Mouse (Mus musculus): ENCODE results near the gene Nadsyn1. TPM values are rescaled to one million over a fixed set of nuclear protein-coding genes. Genes with fewer than 3 reads are reported as not detected.

Nadsyn1 gene
- polyA plus RNA-seq, 1 experiment from 2014 or later: 8.2 TPM

DNA sequence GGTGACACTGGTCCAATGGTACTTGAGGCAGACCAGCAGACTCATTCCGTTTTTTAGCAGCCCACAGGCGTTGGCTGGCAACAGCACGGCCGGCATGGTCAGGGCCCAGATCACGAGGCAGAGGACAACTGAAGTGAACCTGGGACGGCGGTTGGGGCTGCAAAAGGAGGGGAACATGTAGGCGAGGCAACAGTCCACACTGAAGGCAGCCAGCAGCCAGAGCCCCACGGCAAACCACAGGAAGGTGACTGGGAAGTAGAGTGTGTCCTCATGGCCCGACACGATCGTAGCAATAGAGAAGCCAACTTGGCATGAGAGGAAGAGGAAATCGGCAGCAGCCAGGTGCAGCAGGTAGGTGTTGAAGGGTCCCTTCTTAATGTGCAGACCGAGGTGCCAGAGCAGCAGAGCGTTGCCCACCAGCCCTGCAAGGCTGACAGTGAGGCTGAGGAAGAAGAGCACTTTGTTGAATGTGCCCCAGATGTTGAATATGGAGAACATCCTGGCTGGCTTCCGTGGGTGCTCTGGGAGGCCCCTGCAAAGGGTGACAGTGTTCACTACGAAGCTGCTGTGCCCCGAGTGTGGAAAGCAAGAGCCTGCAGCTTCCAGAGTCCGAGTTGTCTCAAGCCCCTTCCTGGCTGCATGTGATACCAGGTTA is 57.6 kb downstream of the Nadsyn1 start:
- 82% methylated on average over 19 of the region's 19 CpGs for WGBS
- H3K9me3 ChIP-seq (ENCODE audit: control insufficient read depth, low read length): no peaks in the 10 kb centered on the region
- H3K9ac ChIP-seq (ENCODE audit: low read length): no peak overlapping the region
- no peak for DNase-seq (ENCODE audit: low spot score)
- H3K4me2 ChIP-seq (ENCODE audit: low read depth, low read length, severe bottlenecking): no peak overlapping the region
- no peak overlapping the region for H3K27ac ChIP-seq (ENCODE audit: low read depth, low read length)
- H3K4me3 ChIP-seq (ENCODE audit: low read depth, low read length): no peak overlapping the region
- no peaks in the 10 kb centered on the region for H3K4me1 ChIP-seq (replicated peaks; ENCODE audit: control insufficient read depth, insufficient read depth, low read length)
- peaks cover 3% of the 10 kb centered on the region; the same call in 1 of the 2 replicates for H3K27me3 ChIP-seq (ENCODE audit: control insufficient read depth, insufficient read depth, low read length)
- H3K36me3 ChIP-seq (ENCODE audit: control insufficient read depth, insufficient read depth, low read length): no peaks in the 10 kb centered on the region
- no peak for ATAC-seq (replicated peaks; ENCODE audit: low FRiP score)

DNA sequence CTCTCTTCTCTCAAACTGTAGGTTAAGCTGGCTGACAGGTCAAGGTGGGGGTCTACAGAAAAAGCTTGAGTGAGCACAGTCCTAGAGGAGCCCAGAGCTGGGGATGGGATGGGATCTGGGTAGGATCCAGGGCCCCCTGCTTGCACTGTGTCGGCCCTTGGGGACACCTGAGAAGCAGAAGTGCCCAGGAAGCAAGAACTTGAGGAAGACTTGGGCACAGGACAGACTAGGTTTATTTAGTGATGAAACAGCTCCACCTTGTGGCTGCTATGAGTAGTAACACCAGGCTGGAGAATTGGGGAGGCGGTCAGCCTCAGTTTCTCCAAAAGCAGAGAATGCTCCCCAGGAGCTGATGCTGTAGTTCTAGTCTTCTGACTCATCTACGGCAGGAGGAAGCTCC is 58.9 kb downstream of the Nadsyn1 start:
- no peak for DNase-seq (ENCODE audit: low spot score)
- 22% methylated on average over 3 of the region's 3 CpGs for WGBS

DNA sequence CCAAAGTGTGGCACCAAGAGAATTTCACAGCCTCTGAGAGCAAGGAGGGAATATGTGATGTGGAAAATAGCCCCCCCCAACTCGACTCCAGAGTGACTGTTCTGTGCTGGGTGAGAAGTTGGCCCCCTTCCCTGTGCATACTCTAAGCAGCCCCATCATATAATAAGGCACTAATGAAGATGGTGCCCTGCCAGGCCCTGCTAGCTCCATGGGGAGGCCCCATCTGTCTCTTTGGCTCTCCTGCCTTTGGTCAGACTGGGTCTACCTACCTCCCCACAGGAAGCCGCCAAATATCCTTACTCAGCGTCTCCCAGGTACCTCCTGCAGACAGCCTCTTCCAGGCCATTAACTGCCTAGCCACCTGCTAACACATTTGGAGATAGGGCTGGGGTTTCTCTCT is 63.7 kb downstream of the Nadsyn1 start:
- Histone ChIP-seq H3K9me3 (ENCODE audit: control insufficient read depth, low read length) (no peaks in the 10 kb centered on the region), H3K4me3 (ENCODE audit: low read depth, low read length) (no peak overlapping the region), H3K36me3 (ENCODE audit: control insufficient read depth, insufficient read depth, low read length) (no peaks in the 10 kb centered on the region), H3K9ac (ENCODE audit: low read length) (no peak overlapping the region), H3K27me3 (ENCODE audit: control insufficient read depth, insufficient read depth, low read length) (peaks cover 13% of the 10 kb centered on the region), H3K4me2 (ENCODE audit: low read depth, low read length, severe bottlenecking) (no peak overlapping the region), H3K27ac (ENCODE audit: low read depth, low read length) (no peak overlapping the region), H3K4me1 (replicated peaks; ENCODE audit: control insufficient read depth, insufficient read depth, low read length) (no peaks in the 10 kb centered on the region; the same call in 1 of the 2 replicates)
- WGBS: 74% methylated on average over 3 of the region's 3 CpGs
- no peak for DNase-seq (ENCODE audit: low spot score)
- ATAC-seq (replicated peaks; ENCODE audit: low FRiP score): no peak

More for the DNA sequence above, 58.9 kb downstream of the Nadsyn1 start:
- ATAC-seq (replicated peaks; ENCODE audit: low FRiP score): no peak
- no peak overlapping the region for H3K9ac ChIP-seq (ENCODE audit: low read length)
- no peaks in the 10 kb centered on the region for H3K9me3 ChIP-seq (ENCODE audit: control insufficient read depth, low read length)
- H3K27ac ChIP-seq (ENCODE audit: low read depth, low read length): no peak overlapping the region
- H3K4me2 ChIP-seq (ENCODE audit: low read depth, low read length, severe bottlenecking): no peak overlapping the region
- no peaks in the 10 kb centered on the region for H3K36me3 ChIP-seq (ENCODE audit: control insufficient read depth, insufficient read depth, low read length)
- H3K27me3 ChIP-seq (ENCODE audit: control insufficient read depth, insufficient read depth, low read length): peaks cover 3% of the 10 kb centered on the region; the same call in 1 of the 2 replicates
- H3K4me3 ChIP-seq (ENCODE audit: low read depth, low read length): no peak overlapping the region
- no peaks in the 10 kb centered on the region for H3K4me1 ChIP-seq (replicated peaks; ENCODE audit: control insufficient read depth, insufficient read depth, low read length)

DNA sequence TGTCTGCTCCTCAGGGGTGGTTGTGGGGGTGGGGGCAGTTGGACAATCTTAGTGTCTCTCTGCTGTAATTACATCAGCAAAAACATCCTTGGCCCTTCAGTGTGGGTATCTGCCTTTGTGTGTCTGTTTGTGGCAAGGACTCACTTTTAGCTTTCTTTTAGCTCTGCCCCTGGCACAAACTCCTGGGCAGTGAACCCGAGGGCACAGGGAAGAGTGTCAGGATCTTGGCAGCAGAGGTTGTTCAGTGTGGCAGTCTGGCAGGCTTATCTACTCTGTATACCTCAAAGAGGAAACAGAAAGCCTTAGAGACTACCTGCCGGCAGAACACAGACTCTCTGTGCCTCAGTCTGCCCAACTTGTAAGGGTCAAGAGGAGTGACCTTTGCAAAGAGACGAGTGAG is 65.0 kb downstream of the Nadsyn1 start:
- DNase-seq (ENCODE audit: low spot score) (no peak), ATAC-seq (replicated peaks; ENCODE audit: low FRiP score) (no peak)
- Histone ChIP-seq H3K4me3 (ENCODE audit: low read depth, low read length) (no peak overlapping the region), H3K4me2 (ENCODE audit: low read depth, low read length, severe bottlenecking) (no peak overlapping the region), H3K4me1 (replicated peaks; ENCODE audit: control insufficient read depth, insufficient read depth, low read length) (no peaks in the 10 kb centered on the region; the same call in 1 of the 2 replicates), H3K9me3 (ENCODE audit: control insufficient read depth, low read length) (no peaks in the 10 kb centered on the region), H3K27me3 (ENCODE audit: control insufficient read depth, insufficient read depth, low read length) (peaks cover 13% of the 10 kb centered on the region), H3K9ac (ENCODE audit: low read length) (no peak overlapping the region), H3K36me3 (ENCODE audit: control insufficient read depth, insufficient read depth, low read length) (no peaks in the 10 kb centered on the region), H3K27ac (ENCODE audit: low read depth, low read length) (no peak overlapping the region)
- 71% methylated on average over 3 of the region's 3 CpGs for WGBS

DNA sequence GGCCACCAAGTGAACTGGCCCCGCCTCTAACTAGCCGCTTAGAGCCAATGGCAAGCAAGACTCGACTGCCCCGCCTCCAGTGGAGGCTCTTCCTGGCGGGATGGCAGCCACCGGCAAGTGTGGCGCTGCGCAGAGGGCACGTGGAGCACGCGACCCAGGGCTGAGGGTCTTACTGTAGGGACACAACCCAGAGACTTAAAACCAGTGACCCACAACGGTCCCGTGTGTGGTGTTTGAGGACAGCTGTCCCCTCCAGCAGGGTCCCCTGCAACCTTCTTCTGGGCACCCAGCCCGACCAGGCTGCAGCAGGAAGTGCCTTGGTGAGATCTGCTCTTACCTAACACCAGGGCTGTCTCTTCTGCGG is 65.6 kb downstream of the Nadsyn1 start:
- ATAC-seq (replicated peaks; ENCODE audit: low FRiP score) (peak; percentile 92), DNase-seq (ENCODE audit: low spot score) (peak; percentile 85)
- Histone ChIP-seq H3K36me3 (ENCODE audit: control insufficient read depth, insufficient read depth, low read length) (no peaks in the 10 kb centered on the region), H3K9ac (ENCODE audit: low read length) (peak overlapping the region; percentile 20; the same call in 1 of the 2 replicates), H3K4me1 (replicated peaks; ENCODE audit: control insufficient read depth, insufficient read depth, low read length) (no peaks in the 10 kb centered on the region; the same call in 1 of the 2 replicates), H3K27me3 (ENCODE audit: control insufficient read depth, insufficient read depth, low read length) (peaks cover 13% of the 10 kb centered on the region), H3K4me3 (ENCODE audit: low read depth, low read length) (peak overlapping the region; percentile 21), H3K27ac (ENCODE audit: low read depth, low read length) (no peak overlapping the region), H3K9me3 (ENCODE audit: control insufficient read depth, low read length) (no peaks in the 10 kb centered on the region), H3K4me2 (ENCODE audit: low read depth, low read length, severe bottlenecking) (peak overlapping the region; percentile 62)
- 6% methylated on average over 15 of the region's 15 CpGs for WGBS

DNA sequence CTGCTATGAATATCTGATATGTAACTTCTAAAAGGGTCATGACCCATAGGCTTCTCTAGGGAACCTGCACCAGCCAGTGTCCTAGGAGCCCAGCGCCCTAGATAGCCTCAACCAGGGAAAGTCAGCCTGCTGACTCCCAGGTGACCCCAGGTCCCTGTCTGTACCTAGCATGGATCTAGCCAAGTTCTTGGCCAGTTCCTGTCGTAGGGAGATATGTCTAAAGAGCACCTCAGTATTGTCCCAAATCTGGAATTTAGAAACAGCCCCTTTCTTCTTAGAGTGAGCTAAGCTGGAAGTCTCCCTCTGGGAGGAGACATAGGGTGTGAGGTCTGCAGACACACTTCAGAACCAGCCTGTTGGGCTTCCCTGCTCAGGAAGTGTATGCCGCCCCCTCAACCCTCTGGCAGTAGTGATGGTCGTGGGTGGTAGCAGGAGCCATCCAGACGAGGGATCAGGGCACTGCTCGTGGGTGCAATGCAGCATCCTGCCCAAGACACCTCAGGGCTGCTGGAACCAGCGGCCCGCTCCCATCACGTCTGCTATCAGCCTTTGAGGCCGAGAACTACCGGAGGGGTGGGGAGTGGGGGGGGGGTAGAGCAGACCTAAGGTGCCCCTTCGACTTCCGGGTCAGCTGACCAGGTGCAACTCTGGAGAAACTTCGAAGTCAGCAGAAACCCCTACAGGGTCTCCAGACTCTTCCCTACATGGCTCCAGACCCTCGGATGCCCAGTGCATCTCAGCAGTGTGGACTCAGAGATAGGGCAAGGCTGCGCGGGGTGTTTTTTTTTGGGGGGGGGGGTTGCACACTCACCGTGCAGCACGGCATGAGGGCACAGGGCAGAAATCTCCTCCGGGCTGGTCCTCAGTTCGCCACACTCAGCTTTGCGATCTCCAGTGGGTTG is 66.3 kb downstream of the Nadsyn1 start, which contains the start of gene Osbpl5:
Gene Osbpl5 (minus strand): TSS at position 861 of the 902 bp plus-strand sequence.
- H3K36me3 ChIP-seq (ENCODE audit: control insufficient read depth, insufficient read depth, low read length): no peaks in the 10 kb centered on the region
- H3K9me3 ChIP-seq (ENCODE audit: control insufficient read depth, low read length): no peaks in the 10 kb centered on the region
- peaks cover 13% of the 10 kb centered on the region for H3K27me3 ChIP-seq (ENCODE audit: control insufficient read depth, insufficient read depth, low read length)
- peak within 1 kb of the TSS; percentile 62 for H3K4me2 ChIP-seq (ENCODE audit: low read depth, low read length, severe bottlenecking)
- WGBS: 33% methylated on average over 22 of the region's 22 CpGs
- H3K4me3 ChIP-seq (ENCODE audit: low read depth, low read length): peak within 1 kb of the TSS; percentile 21
- peak within 1 kb of the TSS; percentile 20; the same call in 1 of the 2 replicates for H3K9ac ChIP-seq (ENCODE audit: low read length)
- H3K4me1 ChIP-seq (replicated peaks; ENCODE audit: control insufficient read depth, insufficient read depth, low read length): no peaks in the 10 kb centered on the region; the same call in 1 of the 2 replicates
- no peak within 1 kb of the TSS for H3K27ac ChIP-seq (ENCODE audit: low read depth, low read length)
- DNase-seq (ENCODE audit: low spot score) (no peak), ATAC-seq (replicated peaks; ENCODE audit: low FRiP score) (no peak)

DNA sequence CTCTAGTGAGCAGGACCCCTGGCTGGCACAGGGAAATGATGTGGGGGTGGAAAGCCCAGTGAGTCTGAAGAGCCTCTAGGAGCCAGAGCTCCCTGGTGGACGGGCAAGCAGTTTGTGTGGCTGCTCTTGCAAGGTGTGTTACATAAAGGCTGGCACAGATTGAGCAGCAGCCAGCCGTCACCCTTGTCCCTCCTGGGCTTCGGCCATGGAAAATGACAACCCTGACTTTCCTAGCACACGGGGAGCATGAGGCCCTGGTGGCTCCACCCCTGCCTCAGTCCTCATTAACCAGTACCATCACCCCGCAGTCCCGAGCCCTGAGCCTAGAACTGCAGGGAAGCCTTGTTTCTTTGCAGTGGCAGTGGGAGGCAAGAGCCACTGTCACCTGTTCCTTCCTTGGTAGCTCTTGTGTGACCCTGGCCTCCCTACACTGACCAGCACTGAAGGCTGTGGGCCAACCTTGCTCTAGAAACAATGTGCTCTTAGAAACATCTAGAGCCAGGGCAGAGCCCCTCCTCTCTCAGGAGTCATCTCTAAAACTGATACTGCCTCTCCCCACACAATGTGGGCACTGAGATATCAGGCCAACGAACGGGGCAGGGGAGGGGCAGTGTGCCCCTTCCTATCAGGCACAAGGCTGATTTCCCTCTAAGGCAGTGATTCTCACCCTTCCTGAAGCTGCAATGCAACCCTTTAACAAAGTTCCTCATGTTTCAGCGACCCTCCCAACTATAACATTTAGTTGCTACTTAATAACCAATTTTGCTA is 67.1 kb downstream of the Nadsyn1 start:
- H3K27ac ChIP-seq (ENCODE audit: low read depth, low read length): no peak overlapping the region
- DNase-seq (ENCODE audit: low spot score) (no peak), ATAC-seq (replicated peaks; ENCODE audit: low FRiP score) (no peak)
- no peak overlapping the region for H3K4me2 ChIP-seq (ENCODE audit: low read depth, low read length, severe bottlenecking)
- H3K9ac ChIP-seq (ENCODE audit: low read length): no peak overlapping the region
- no peaks in the 10 kb centered on the region for H3K9me3 ChIP-seq (ENCODE audit: control insufficient read depth, low read length)
- peaks cover 13% of the 10 kb centered on the region for H3K27me3 ChIP-seq (ENCODE audit: control insufficient read depth, insufficient read depth, low read length)
- 74% methylated on average over 9 of the region's 9 CpGs for WGBS
- no peaks in the 10 kb centered on the region; the same call in 1 of the 2 replicates for H3K4me1 ChIP-seq (replicated peaks; ENCODE audit: control insufficient read depth, insufficient read depth, low read length)
- no peak overlapping the region for H3K4me3 ChIP-seq (ENCODE audit: low read depth, low read length)
- H3K36me3 ChIP-seq (ENCODE audit: control insufficient read depth, insufficient read depth, low read length): no peaks in the 10 kb centered on the region

DNA sequence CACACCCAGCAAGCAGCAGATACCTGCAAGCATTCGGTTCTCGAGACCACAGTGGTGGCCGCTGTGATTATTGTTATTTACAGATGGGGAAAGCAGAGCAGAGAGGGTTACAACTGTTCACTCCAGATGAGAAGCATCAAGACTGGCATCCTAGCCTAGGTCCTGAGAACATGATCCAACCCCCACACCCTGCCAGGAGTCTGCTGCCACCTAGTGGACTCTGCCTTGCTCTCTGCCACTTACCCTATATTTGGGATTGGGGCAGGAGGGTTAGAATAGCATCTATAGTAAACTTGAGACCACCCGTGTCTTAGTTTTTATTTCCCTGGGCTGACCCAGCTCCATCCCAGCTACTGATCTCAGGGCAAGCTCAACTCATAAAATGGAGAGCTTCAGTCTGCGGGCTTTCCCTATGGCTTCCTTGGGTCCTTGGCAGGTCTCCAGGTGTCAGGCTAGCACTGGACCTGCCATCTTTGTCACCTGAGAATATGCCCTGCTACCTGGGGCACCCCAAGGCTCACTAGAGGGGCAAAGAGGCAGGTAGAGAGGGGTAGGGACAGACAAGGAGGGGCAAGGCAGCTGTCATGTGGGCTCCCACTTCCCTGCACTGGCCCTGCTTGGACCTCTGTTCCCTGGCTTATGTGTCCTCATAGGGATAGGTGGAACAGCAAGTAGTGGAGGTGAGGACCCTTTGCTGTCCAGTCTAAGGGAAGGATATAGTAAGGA is 68.5 kb downstream of the Nadsyn1 start:
- no peaks in the 10 kb centered on the region; the same call in 1 of the 2 replicates for H3K4me1 ChIP-seq (replicated peaks; ENCODE audit: control insufficient read depth, insufficient read depth, low read length)
- DNase-seq (ENCODE audit: low spot score): peak; percentile 78
- 53% methylated on average over 5 of the region's 5 CpGs for WGBS
- H3K9me3 ChIP-seq (ENCODE audit: control insufficient read depth, low read length): no peaks in the 10 kb centered on the region
- peaks cover 13% of the 10 kb centered on the region for H3K27me3 ChIP-seq (ENCODE audit: control insufficient read depth, insufficient read depth, low read length)
- H3K36me3 ChIP-seq (ENCODE audit: control insufficient read depth, insufficient read depth, low read length): no peaks in the 10 kb centered on the region
- no peak overlapping the region for H3K9ac ChIP-seq (ENCODE audit: low read length)
- ATAC-seq (replicated peaks; ENCODE audit: low FRiP score): no peak
- no peak overlapping the region for H3K4me2 ChIP-seq (ENCODE audit: low read depth, low read length, severe bottlenecking)
- no peak overlapping the region for H3K27ac ChIP-seq (ENCODE audit: low read depth, low read length)
- no peak overlapping the region for H3K4me3 ChIP-seq (ENCODE audit: low read depth, low read length)
